Mouse (Mus musculus): ENCODE data around the gene 1500015O10Rik.

The 1500015O10Rik gene

DNA sequence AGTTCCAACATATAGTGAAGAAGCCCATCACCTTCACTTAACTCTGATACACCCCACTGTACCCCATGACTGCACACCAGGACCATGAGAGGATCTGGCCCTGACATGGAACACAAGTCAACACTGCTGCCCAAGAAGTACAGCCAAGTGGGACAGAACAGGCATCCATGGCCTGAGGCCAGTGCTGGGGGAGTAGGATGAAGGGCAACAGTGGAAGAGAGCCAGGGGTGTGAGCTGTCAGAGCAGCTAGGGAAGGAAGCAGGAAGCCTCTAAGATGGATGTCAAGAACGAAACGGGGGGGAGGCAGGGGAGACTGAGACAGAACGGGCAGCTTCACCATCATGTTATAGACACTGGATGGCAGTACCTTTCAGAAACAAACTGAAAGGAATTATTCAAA, 45.7 kb downstream of the 1500015O10Rik start:
- DNase-seq = peak; percentile 20 to 32

DNA sequence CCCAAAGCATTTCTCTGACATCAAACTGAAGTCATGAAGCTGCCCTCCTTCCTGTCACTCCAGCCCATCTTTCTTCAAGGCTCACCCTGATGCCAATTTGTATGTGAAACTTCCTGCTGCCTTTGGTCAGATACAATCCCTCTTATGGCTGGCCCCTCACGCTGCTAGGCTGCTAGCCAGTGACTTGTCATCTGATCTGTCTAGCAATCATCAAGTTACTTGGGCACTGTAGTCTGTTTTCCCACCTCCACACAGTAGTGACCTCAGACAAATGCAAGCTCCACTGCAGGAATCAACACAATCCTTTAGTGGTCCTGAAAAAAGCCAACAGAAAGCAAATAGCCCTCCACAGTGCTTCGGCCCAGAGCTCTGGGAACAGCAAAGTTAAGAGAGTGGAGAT, 50.8 kb downstream of the 1500015O10Rik start:
- no peak for DNase-seq

DNA sequence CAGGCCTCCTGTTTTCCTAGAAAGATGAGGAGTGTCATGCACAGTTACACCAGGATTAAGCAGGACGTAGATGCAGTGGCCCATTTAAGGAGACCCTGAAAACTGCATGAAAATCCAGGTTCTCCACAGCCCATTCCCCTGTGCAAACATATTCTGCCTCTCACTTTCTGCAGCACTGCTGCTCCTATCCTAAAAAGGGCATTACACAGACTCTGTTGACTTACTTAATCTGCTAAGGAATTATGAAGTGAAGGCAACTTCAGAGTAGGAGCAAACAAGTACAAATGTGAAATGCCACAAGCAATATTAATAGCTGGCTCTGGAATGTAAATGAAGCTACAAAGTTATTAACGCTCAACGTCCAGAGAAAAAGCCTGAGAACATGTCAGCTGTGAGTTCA, 51.3 kb downstream of the 1500015O10Rik start:
- DNase-seq = no peak

DNA sequence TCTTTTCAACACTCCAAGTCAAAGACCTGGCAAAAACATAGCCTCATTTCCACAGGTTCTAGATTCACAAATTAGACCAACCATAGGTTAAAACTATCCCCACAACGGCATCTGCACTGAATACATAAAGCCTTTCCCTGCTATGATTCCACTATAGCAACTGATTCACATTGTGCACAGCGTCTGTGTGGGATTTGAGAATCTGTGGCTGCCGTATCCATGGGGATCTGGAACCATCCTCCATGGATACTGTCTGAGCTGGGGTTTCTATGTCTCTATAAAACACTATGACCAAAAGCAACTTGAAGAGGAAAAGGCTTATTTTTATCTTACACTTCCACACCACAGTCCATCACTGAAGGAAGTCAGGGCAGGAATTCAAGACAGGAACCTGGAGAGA, 52.3 kb downstream of the 1500015O10Rik start:
- DNase-seq = no peak

DNA sequence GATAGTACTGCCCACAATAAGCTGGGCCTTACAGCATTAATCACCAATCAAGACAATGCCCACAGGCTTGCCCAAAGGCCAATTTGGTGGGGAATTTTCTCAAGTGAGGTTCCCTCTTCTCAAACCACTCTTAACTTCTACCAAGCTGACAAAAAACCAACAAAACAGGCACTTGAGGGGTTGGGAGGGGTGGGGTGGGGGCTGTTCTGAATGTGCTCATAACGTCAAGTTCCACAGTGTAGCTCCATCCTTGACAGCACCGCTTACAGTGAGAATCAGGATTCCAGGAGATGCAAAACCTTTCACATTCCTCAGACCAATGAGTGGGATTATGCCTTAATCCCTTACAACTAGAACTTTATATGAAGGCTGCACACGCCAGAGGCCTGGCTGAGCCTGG, 52.8 kb downstream of the 1500015O10Rik start:
- DNase-seq = no peak

DNA sequence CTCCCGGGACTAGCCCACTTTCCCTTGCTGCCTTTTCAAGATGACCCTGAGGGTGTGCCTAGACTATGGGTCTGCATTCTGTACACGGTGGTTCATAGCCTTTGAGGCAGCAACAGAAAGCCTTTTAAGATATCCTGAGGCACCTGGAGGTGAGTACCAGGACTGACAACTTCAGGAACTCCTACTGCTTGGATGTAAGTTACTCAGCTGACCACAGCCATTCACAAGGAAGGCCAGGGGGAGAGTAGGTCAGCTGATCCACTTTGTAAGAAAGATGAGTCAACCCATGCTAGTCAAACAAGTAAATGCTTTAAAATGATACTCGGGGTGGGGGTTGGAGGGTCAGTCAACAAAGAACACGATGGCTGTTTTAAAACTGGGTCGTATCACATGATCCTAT, 54.9 kb downstream of the 1500015O10Rik start:
- no peak for DNase-seq

DNA sequence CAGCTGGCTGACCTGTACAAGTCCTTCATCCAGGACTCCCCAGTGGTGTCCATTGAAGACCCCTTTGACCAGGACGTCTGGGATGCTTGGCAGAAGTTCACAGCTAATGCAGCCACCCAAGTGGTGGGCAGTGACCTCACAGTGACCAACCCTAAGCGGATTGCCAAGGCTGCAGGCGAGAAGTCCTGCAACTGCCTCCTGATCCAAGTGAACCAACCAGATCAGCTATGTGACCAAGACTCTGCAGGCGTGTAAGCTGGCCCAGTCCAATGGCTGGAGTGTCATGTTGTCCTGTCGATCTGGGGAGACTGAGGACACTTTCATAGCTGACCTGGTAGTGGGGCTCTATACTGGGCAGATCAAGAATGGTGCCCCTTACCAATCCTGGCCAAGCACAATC, 56.3 kb downstream of the 1500015O10Rik start:
- DNase-seq = no peak

DNA sequence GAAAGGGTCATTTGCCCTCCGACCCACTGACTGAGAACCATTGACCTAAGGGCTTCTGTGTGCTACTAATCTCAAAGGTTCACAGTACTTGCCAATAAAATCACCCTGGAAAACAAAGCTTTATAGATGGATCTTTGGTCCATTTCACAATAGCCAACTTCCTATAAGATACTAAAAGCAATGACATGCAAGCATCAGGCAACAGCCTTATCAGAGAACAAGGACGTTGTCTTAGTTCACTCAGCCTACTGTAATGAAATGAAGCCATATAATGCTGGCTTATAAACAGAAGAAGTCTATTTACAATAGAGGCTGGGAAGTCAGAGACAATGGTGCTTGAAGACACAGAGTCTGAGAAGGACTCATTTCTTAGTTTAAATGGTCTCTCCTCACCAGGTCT, 59.4 kb downstream of the 1500015O10Rik start:
- DNase-seq = no peak

Measured in kidney, postnatal 36 days (tissue).